Mouse (Mus musculus) left cerebral cortex, postnatal 4 days (tissue): ENCODE results near the gene Fam53b. TPM values are rescaled to one million over a fixed set of nuclear protein-coding genes. Genes with fewer than 3 reads are reported as not detected.

Source experiments
- total RNA-seq, 2 experiments: library from RNA; stranded (reverse); gene quantifications; 2 replicates each; pipeline ENCODE4 v1.2.3; 2021

The Fam53b gene
- total RNA-seq, 2 experiments from 2014 or later, result 13.4 to 13.8 TPM

Other genes starting within 250 kb of the Fam53b start
- 10 to 100 TPM; 65.5 to 68.2 TPM for gene Oat, start 237.5 kb downstream of the Fam53b start, total RNA-seq
- not detected for gene Nkx1-2, start 214.2 kb downstream of the Fam53b start, total RNA-seq
- gene Lhpp, start 203.2 kb downstream of the Fam53b start, total RNA-seq, result 10 to 100 TPM; 34.6 TPM
- gene Eef1akmt2, start 38.8 kb upstream of the Fam53b start, total RNA-seq, result 10 to 100 TPM; 41.2 to 41.6 TPM
- gene Abraxas2, start 45.3 kb upstream of the Fam53b start, total RNA-seq, result 10 to 100 TPM; 27.5 to 29.9 TPM
- 10 to 100 TPM; 55.0 to 58.3 TPM for gene Zranb1, start 117.3 kb upstream of the Fam53b start, total RNA-seq